33 mouse cellular contexts compared by ENCODE assay signal in genomic region chr8:64647148-64647547, GRCm38 (mm10). TPM values are rescaled to one million over a fixed set of nuclear protein-coding genes. Genes with fewer than 3 reads are reported as not detected.
A peak's percentile ranks its signal among the peaks of the same experiment; 100 is the strongest.
DNase-seq lines count a peak whose midpoint lies in the region; ATAC-seq and TF ChIP-seq lines count a peak whose summit lies in the region.
"Had no signal": no experiment of that assay in that cellular context is flagged by ENCODE, and none has a peak within 500 bp of the region (broad histone marks: within the 10 kb centered on the region; RNA-seq: fewer than 3 reads in every experiment).

No protein-coding gene starts in this region.

- 78% methylated on average over 3 of the region's 3 CpGs for WGBS in heart, postnatal 0 days
- 89% methylated on average over 3 of the region's 3 CpGs for WGBS in midbrain, embryonic 16.5 days
- WGBS in midbrain, embryonic 15.5 days: 86% methylated on average over 3 of the region's 3 CpGs
- WGBS in intestine, embryonic 15.5 days: 71% methylated on average over 3 of the region's 3 CpGs

- no peak overlapping the region for H3K9ac ChIP-seq in heart, postnatal 0 days (replicated peaks; ENCODE audit: low read depth, low read length)
- no peak overlapping the region for H3K9ac ChIP-seq in midbrain, embryonic 16.5 days (ENCODE audit: low read depth, low read length)
- no peak overlapping the region for H3K9ac ChIP-seq in midbrain, embryonic 15.5 days
- H3K9ac ChIP-seq in intestine, embryonic 15.5 days: no peak overlapping the region
- H3K9ac ChIP-seq: forebrain, embryonic 13.5 days; heart, embryonic 12.5 days; kidney, embryonic 15.5 days; limb, embryonic 15.5 days; liver, embryonic 13.5 days; neural tube, embryonic 13.5 days had no signal

- no peak overlapping the region for H3K4me3 ChIP-seq in heart, postnatal 0 days (ENCODE audit: low read depth, low read length)
- H3K4me3 ChIP-seq in midbrain, embryonic 16.5 days (ENCODE audit: low read depth, low read length): no peak overlapping the region
- H3K4me3 ChIP-seq in midbrain, embryonic 15.5 days: no peak overlapping the region
- no peak overlapping the region for H3K4me3 ChIP-seq in intestine, embryonic 15.5 days (replicated peaks)
- H3K4me3 ChIP-seq: forebrain, embryonic 13.5 days; heart, embryonic 12.5 days; hindbrain, embryonic 10.5 days; kidney, embryonic 15.5 days; limb, embryonic 10.5 days; limb, embryonic 15.5 days; liver, embryonic 13.5 days; myocyte; neural tube, embryonic 13.5 days had no signal

- no peak for TF ChIP-seq CTCF in heart, postnatal 0 days (IDR thresholded peaks at IDR 0.05; ENCODE audit: low read depth)

- no peak overlapping the region for H3K4me2 ChIP-seq in heart, postnatal 0 days (ENCODE audit: low read depth, low read length)
- H3K4me2 ChIP-seq in midbrain, embryonic 16.5 days (ENCODE audit: low read length): no peak overlapping the region
- no peak overlapping the region for H3K4me2 ChIP-seq in midbrain, embryonic 15.5 days
- no peak overlapping the region for H3K4me2 ChIP-seq in intestine, embryonic 15.5 days (replicated peaks)
- H3K4me2 ChIP-seq: forebrain, embryonic 13.5 days; heart, embryonic 12.5 days; kidney, embryonic 15.5 days; limb, embryonic 15.5 days; liver, embryonic 13.5 days; neural tube, embryonic 13.5 days had no signal

- ATAC-seq in heart, postnatal 0 days (ENCODE audit: insufficient read depth, low read depth): no peak
- no peak for ATAC-seq in midbrain, embryonic 16.5 days
- ATAC-seq in midbrain, embryonic 15.5 days (replicated peaks): no peak
- ATAC-seq in intestine, embryonic 15.5 days: peak; percentile 61
- ATAC-seq: CD4-positive, CD25-positive, alpha-beta regulatory T cell, adult 4 months; forebrain, embryonic 13.5 days; hindbrain, embryonic 16.5 days; lung, postnatal 0 days had no signal

- H3K36me3 ChIP-seq in heart, postnatal 0 days (replicated peaks; ENCODE audit: control insufficient read depth, insufficient read depth, low read length): no peaks in the 10 kb centered on the region
- no peaks in the 10 kb centered on the region for H3K36me3 ChIP-seq in midbrain, embryonic 16.5 days (ENCODE audit: control insufficient read depth, insufficient read depth, low read length)
- no peaks in the 10 kb centered on the region for H3K36me3 ChIP-seq in midbrain, embryonic 15.5 days (replicated peaks)
- H3K36me3 ChIP-seq in intestine, embryonic 15.5 days: no peaks in the 10 kb centered on the region
- H3K36me3 ChIP-seq: heart, embryonic 12.5 days; hindbrain, embryonic 10.5 days; kidney, embryonic 15.5 days; limb, embryonic 10.5 days; limb, embryonic 15.5 days; liver, embryonic 13.5 days; neural tube, embryonic 13.5 days had no signal

- peak overlapping the region; percentile 20; the same call in 1 of the 2 replicates for H3K27ac ChIP-seq in heart, postnatal 0 days (ENCODE audit: low read depth)
- H3K27ac ChIP-seq in midbrain, embryonic 16.5 days (ENCODE audit: low read length): 0 out of 2 replicates have a peak overlapping the region, but pooled peaks have one; percentile 9
- no peak overlapping the region for H3K27ac ChIP-seq in midbrain, embryonic 15.5 days
- 0 out of 2 replicates have a peak overlapping the region, but pooled peaks have one; percentile 18 for H3K27ac ChIP-seq in intestine, embryonic 15.5 days
- H3K27ac ChIP-seq: forebrain, embryonic 13.5 days; hindbrain, embryonic 10.5 days; kidney, embryonic 15.5 days; limb, embryonic 10.5 days; limb, embryonic 15.5 days; liver, embryonic 13.5 days; macrophage; neural tube, embryonic 13.5 days had no signal

- intact Hi-C loops in heart, postnatal 10 days (cut with DNase I): no loop called here

- no peaks in the 10 kb centered on the region for H3K27me3 ChIP-seq in heart, postnatal 0 days (ENCODE audit: control insufficient read depth, insufficient read depth, low read length)
- no peaks in the 10 kb centered on the region for H3K27me3 ChIP-seq in midbrain, embryonic 16.5 days (ENCODE audit: control insufficient read depth, insufficient read depth, low read depth, low read length)
- no peaks in the 10 kb centered on the region for H3K27me3 ChIP-seq in midbrain, embryonic 15.5 days (replicated peaks)
- no peaks in the 10 kb centered on the region for H3K27me3 ChIP-seq in intestine, embryonic 15.5 days (replicated peaks)
- H3K27me3 ChIP-seq: forebrain, embryonic 13.5 days; heart, embryonic 12.5 days; kidney, embryonic 15.5 days; limb, embryonic 15.5 days; liver, embryonic 13.5 days; neural tube, embryonic 13.5 days had no signal

- no peak for TF ChIP-seq EP300 in heart, postnatal 0 days (IDR thresholded peaks at IDR 0.05; ENCODE audit: low read depth)

- H3K9me3 ChIP-seq in heart, postnatal 0 days (replicated peaks; ENCODE audit: control insufficient read depth, low read length): no peaks in the 10 kb centered on the region
- no peaks in the 10 kb centered on the region for H3K9me3 ChIP-seq in midbrain, embryonic 16.5 days (replicated peaks; ENCODE audit: control insufficient read depth, low read length, poor library complexity, severe bottlenecking)
- no peaks in the 10 kb centered on the region for H3K9me3 ChIP-seq in midbrain, embryonic 15.5 days
- no peaks in the 10 kb centered on the region for H3K9me3 ChIP-seq in intestine, embryonic 15.5 days
- H3K9me3 ChIP-seq: forebrain, embryonic 13.5 days; heart, embryonic 12.5 days; hindbrain, embryonic 10.5 days; kidney, embryonic 15.5 days; limb, embryonic 10.5 days; limb, embryonic 15.5 days; liver, embryonic 13.5 days; neural tube, embryonic 13.5 days had no signal

- DNase-seq in heart, postnatal 0 days (ENCODE audit: low spot score): no peak
- no peak for DNase-seq in heart, postnatal 10 days
- DNase-seq in neural tube, embryonic 10.5 days (ENCODE audit: extremely low spot score, low spot score): no peak
- DNase-seq in c-Kit-positive CD71-positive TER-119-positive erythroid progenitor cells, embryonic 14.5 days (ENCODE audit: low spot score): no peak
- DNase-seq: adrenal gland, postnatal 10 days; cerebellum, adult 11 months; cerebellum, adult 9-10 months; cerebellum, postnatal 36 days; gastrocnemius, postnatal 14 days; heart, adult 18-20 months; heart, postnatal 14 days; kidney, adult 18-20 months; kidney, postnatal 25 days; liver, embryonic 13.5 days; lung, adult 18-20 months; midbrain, embryonic 14.5 days; thymus, postnatal 14 days had no signal

- peaks cover 12% of the 10 kb centered on the region; the same call in 1 of the 2 replicates for H3K4me1 ChIP-seq in heart, postnatal 0 days (ENCODE audit: control insufficient read depth, insufficient read depth)
- H3K4me1 ChIP-seq in midbrain, embryonic 16.5 days (ENCODE audit: control insufficient read depth, insufficient read depth, low read length): 0 out of 2 replicates have a peak, but pooled peaks cover 4% of the 10 kb centered on the region
- H3K4me1 ChIP-seq in midbrain, embryonic 15.5 days: peaks cover 11% of the 10 kb centered on the region
- H3K4me1 ChIP-seq in intestine, embryonic 15.5 days (replicated peaks): no peaks in the 10 kb centered on the region
- H3K4me1 ChIP-seq: hindbrain, embryonic 10.5 days; kidney, embryonic 15.5 days; limb, embryonic 10.5 days; limb, embryonic 15.5 days; liver, embryonic 13.5 days had no signal

RNA-seq across cellular contexts. Expression of gene Cpe, which starts 45.7 kb away (rescaled TPM):
- 149 and 153 TPM in 2 replicates for total RNA-seq in heart, postnatal 0 days (2014; rRNA removed; ENCODE audit: low replicate concordance)
- 247 and 273 TPM in 2 replicates for polyA plus RNA-seq in heart, postnatal 0 days (2015; fragmentation: Nextera tagmentation; extraction: Ambion mirVana)
- 100 to 1,000 TPM; 243 to 249 TPM for total RNA-seq in heart, postnatal 10 days (2021)
- polyA plus RNA-seq in midbrain, embryonic 16.5 days (2015; fragmentation: Nextera tagmentation; extraction: Ambion mirVana): 930 and 1,054 TPM in 2 replicates
- polyA plus RNA-seq in midbrain, embryonic 15.5 days (2015; fragmentation: Nextera tagmentation; extraction: Ambion mirVana): 862 and 895 TPM in 2 replicates
- 184 and 201 TPM in 2 replicates for polyA plus RNA-seq in intestine, embryonic 15.5 days (2015; fragmentation: Nextera tagmentation; extraction: Ambion mirVana)
- total RNA-seq: megakaryocyte-erythroid progenitor cell, adult 5-6 weeks had no signal
